Mouse (Mus musculus) retina, embryonic 14.5 days (tissue): ENCODE measurements at regions not wholly inside any gene's neighbourhood (a gene's known extent, or its start where the extent isn't known, plus 50 kb on each side); places are given as distances from the start of the nearest gene placed in this dataset.
"Not testable (repeated sequence)": the region's sequence is repeated elsewhere in the genome, so short reads cannot be mapped to it uniquely, and the experiment has no call there.

Experiments used
- DNase-seq: peaks from one replicate; pipeline ENCODE4 v3.0.0-alpha.2; 2015; ENCODE audit warnings: low spot score

DNA sequence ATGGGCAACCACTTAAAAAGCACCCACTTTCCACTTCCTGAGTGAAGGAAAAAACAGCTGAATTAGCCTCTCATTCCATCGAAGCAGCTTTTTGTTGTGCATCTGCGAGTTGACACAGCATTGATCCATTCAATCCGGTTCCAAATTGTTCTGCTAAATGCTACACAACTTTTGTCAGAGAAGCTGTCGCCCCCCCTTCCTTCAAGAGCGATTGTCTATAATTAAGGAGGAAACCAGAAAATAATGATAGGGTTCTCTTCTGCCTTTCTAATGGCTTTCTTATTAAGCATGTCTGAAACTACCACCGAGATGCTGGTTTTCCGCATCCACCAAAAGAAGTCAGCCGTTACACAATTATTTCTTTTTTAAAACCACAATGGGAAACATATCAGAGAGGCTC lies 183.2 kb upstream of the Gm10131 start:
- DNase-seq: no peak

DNA sequence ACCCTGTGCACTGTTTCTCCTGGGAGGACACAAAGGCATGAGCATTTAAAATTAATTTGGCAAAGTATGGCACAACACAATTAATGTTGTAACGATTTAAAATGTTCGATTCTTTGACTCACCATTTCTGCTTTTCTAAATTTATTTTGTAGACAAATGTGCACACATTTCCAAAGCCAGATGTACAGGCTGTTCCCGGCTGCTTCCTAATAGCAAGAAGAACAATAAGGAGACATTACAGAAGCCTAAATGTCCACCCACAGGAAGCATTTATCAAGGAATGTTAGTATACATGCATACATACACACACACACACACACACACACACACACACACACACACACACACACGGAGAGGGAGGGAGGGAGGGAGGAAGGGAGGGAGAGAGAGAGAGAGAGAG lies 179.1 kb upstream of the Gm10131 start:
- DNase-seq: no peak

DNA sequence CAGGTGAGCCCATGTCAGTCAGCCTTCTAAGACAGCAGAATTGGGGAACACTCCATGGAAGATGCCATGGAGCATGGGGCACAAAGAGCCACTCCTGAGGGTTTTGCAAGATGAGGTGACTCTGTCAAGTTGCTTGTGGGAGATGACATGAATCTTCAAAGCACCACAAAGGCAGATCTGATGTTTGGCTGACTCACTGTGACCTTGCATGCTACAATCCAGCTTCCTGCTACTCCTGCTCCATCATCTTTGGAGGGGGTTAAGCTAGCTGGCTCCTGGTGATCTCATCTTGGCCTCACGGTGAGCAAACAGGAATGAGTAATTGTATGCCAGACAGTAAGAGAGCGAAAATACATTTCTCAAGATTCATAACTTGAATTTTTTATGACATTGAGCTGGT lies 176.3 kb upstream of the Gm10131 start:
- no peak for DNase-seq

DNA sequence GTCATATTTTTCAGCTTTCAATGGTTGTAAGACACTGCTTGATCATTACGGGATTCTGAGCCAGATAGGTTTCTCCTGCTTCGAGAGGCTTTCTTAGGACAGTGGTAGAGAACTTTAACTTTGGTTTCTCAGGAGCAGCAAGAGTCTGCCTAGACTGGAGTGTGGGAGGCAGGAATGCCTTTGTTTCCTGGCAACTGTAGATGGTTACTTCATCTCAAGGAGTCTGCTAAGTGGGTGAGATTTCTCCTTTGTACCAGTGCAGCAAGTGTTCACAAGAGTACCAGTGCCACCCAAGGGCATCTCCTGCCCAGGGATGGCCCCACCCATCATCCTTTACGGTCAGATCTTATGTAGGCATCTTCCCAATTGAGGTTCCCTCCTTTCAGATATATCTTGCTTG lies 173.0 kb upstream of the Gm10131 start:
- no peak for DNase-seq

DNA sequence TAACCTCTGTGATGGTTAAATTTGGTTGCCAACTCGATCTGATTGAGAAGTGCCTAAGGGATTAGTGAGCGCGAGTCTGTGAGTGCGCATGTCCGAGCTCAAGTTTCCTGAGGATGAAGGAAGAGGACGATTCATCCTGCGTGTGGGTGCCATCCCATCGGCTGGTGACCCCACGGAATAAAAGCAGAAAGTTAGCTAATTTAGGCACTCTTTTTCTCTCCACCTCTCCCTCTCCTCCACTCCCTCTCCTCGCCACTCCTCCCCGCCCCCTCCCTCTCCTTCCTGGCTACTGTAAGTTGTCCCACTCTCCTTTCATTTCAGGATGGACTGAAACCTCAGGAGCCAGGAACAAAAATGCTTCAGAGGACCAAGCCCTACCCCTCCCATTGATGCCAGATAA lies 168.9 kb upstream of the Gm10131 start:
- no peak for DNase-seq

DNA sequence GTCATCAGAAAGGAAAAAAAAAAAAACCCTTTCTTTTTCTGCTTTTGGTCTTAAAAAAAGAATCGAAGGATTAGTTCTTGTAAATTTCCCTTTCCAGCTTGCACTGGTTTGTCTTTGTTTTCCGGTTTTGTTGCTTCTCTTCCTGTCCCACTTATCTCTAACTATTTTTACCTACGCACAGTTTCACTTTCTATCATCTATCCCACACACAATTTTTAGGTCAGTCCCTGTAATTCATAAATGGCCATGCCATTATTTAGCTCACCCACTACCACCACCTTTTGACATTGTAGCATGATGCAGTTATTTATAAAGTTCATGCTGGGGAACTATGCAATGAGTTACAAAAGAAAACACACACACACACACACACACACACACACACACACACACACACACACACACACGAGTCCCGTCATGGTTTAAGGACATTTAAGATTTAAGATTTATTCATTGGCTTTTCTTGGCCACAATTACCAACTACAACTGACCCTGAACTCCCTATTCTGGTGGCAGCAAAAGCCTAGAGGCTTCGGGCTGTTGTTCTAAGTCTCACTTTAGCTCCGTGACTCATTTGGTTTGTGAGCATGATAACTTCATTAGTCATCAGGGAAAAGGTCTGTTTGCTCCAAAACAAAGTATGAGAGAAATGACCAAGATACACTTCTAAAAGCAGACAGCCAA lies 164.6 kb upstream of the Gm10131 start:
- no peak for DNase-seq

DNA sequence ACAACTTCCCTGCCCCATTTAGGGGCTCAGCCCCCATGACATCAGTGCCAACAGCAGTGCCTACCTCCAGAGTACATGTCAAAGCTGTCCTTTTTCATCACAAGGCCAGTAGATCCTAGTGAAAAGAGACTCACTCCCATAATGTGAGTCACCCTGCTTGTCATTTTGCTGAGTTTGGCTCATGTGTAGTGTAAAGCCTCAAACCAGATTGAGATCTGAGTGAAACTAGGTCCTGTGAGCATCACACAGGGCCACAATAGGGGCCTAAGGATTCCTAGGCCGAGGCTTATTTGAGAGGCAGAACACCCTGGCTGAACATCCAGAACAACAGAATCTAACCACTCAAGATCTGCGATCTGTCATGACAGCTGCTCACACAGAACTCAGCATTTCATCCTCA lies 163.3 kb upstream of the Gm10131 start:
- DNase-seq: not testable (repeated sequence)

DNA sequence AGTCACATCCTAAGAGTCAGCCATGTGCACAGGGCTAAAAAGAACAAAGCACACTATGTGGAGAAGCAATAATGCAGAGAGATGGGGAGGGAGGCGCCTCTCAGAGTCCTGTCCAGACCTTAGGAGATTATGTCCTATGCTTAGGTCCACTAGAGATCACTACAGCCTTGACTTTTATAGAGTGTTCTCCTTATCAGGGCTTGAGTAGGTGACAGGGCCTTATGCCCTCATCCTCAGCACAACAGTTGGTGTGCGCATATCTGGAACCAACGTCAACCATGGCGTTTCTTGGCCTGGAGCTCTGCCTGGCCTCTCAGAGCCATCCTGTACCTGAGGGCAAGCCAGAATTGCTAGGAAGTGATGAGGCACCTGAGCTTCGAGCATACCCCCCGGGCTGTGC lies 162.6 kb upstream of the Gm10131 start:
- DNase-seq: no peak

DNA sequence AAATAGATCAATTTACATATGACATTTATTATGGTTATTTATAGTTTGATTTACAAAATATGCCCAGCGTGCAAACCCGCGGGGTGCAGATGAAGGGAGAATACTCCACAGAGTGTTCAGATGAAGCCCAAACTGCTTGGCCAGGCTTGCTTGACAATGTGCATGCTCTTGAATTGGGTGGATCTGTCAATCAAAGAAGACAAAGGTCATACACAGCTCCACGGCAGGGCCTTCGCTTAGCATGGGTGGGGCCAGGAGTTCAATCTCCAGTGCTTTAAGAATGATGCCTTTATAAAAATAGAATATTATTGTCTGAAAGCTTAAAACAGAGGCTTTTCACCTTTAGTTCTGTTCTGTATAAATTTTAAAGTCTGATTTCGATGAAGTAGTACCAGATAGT lies 158.3 kb upstream of the Gm10131 start:
- no peak for DNase-seq

DNA sequence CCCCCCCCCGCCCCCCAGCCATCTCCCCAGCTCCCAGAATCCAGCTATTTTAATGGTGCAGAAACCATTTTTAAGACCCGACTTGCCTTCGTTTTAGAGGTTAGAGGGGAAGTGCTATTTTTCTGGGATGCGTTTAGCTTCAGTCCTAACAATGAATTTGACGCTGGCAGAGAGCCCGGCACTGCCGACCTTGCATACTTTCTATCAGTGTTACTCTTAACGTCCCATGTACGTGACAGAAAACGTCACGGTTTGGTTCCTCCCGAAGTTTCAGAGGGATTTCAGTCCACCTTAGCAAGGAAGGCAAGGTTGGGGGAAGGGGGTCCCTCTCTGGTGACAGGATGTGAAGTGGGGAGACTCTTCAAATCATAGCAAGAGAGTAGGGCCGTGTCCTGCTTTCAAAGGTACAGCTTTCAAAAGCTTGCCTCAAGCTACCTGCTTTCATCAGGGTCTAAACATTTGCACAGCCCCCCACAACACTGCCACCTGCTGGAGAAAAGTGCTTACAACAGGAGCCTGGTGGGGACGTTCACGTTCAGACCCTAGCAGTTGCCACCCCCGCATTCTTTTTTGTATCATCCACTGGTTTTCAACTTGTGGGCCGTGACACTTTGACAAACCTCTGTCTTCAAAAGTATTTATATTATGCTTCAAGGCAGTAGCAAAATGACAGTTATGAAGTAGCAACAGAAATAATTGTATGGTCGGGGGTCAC lies 157.4 kb upstream of the Gm10131 start:
- DNase-seq: no peak

DNA sequence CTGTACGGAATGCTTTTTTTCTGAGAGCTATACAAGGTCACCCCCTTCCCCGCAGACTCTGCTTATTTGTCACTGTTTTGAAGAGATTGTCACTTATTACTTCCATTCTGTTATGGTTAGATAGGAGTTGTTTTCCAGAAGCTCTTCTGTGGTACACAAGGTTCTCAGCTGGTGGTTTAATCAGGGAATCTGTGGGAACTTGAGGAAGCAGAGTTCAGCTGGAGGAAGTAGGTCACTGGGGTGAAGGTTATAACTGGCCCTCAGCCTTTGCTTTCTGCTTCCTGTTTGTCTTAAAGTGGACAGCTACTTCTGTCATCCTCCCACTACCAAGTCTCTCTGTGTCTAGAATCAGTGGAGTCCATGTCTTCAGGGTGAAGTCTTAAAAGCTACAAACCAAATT lies 143.4 kb upstream of the Gm10131 start:
- no peak for DNase-seq

DNA sequence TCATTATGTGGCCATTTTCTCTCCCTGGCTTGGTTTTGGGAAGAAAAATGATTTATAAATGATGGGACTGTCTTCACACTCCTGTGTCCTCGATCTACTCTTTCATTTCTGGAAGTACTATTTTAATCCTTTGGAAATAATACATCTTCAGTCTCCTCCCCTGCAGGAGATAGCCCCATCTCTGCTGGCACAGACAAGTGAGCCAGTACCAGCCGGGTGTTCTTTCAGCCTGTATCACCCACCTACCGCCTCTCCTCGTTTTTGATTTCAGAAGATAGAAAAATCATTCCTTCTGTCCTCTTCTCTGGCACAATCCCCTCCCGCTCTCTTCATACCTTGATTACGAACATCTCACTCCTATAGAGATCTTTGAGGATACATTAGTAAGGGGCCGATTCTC lies 140.4 kb upstream of the Gm10131 start:
- DNase-seq: no peak

DNA sequence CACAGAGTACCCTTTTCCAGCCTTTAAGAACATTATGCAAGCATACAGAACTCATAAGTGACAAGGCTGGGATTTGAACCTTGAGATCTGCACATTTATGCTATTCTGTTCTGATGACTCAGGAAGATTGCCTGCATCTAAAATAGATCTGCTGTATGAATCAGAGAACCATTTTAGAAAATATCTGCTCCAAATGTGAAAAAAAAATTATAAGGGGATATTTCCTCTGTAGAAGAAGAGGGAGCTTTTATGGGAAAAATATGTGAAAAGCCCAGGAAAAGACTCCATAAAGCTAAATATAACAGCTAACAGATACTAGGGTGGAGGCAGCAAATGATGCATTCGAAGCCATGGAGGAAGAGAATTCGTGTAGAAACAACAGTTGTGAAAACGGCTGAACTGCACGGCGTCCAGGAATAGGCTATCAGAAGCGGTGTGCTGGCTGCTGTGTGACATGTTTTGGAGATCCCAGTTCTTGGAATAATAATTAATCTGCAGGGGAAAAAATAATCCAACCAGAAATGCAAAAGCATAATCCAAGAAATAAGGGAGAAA lies 127.9 kb upstream of the Gm10131 start:
- DNase-seq: no peak

DNA sequence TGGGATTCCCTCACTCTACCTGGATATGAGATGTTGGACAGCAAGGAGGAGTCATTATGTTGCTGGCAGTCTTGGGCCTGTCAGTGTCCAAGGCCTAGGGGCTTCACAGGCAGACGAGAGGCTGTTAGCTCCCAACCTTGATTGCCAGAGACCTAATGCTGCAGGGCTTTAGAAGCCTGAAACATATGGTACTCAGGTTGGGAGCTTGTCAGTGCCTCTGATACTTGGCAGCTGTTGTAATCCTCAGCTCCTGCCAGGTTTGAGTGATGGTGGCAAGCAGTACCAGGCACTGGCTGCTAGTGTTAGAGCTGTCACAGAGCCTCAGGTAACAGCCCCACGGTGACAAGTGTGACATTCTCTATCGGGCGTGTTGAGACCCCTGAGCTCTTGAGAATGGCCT lies 122.2 kb upstream of the Gm10131 start:
- DNase-seq: no peak

DNA sequence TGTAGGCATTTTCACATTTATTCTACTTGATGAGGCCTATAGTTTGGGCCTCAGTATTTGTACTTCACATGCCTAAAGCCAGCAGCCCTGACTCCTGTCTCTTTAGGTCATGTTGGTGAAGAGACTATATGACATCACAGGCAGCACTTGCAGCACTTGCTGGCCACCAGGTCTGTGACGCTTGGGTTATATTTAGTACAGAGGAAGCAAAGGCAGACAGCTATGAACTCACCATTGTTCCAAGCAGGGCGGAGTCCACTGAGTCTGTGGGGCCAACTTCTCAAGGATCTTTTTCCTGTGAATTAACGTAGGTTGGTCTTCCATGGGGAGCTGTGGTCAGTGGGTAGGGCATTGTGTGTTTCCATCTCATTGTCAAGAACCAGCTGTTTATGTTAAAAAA lies 117.9 kb upstream of the Gm10131 start:
- DNase-seq: no peak

DNA sequence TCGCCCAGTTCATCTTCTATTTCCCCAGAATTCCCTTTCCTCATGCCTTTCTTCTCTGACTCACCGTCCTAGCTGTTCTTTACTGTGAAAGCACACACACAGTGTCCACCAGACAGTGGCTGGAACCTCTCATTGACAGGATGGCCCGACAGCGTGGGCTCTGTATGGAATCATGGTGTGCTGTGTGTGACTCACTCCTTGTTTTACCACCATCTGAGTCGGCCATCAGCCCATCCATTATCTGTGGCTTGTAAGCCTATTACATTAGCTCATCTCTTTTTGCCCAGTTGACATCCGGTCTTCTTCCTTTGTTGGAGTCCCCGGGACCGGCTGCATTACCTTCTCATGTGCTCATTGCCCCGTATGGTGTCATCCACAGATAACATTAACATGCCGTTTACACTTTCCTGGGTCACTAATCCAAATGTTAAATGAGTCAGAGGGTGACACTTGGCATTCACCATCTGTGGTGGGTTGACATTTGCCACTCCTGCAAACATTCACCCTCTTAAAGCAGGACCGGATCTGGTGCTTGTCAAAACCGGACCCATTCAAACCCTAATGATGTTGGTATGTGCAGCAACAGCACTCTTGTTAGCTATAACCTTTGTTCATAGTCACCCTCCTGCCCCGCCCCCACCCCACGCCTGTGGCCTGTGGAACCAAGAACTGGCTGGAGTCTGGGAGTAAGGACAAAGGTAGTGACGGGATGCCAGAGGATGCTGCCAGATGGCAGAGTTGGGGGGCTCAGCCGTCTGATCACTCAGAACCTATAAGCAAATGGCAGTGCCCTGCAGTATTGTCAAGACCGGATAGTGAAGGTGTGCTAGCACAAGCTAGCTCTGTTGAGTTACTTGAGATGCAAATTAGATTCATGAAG lies 113.7 kb upstream of the Gm10131 start:
- DNase-seq: no peak

DNA sequence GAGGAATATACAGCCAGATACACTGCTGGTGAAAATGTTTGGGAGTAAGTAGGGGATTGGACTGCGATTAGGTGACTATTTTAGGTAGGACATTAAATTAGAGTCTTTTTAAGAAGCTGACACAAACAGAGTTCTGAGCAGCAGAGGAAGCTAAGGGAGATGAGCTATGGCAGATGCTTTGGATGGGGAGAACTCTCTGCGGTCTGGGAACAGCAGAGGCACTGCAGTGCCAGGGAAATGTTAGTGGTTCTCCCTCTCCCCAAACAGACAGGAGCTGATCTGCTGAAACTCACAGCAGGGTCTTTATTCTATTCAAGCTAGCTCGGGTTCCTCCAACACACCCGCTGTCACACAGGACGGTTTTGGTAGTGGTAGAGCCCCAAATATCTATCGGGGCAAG lies 110.7 kb upstream of the Gm10131 start:
- DNase-seq: no peak
